Mouse (Mus musculus) liver, embryonic 14.5 days (tissue): ENCODE results near the gene Atp2b1. TPM values are rescaled to one million over a fixed set of nuclear protein-coding genes. Genes with fewer than 3 reads are reported as not detected.

Experiments
- ATAC-seq: fragments of 200-750 bp; cut with Nextera tagmentation; 2 replicates; pipeline ENCODE4 v1.8.0; 2017; ENCODE audit warnings: moderate number of reproducible peaks, mild to moderate bottlenecking, moderate library complexity; ENCODE audit not compliant: insufficient read depth
- DNase-seq, 3 experiments: peaks; one replicate each; pipeline ENCODE4 v3.0.0-alpha.2; 2012 to 2013; ENCODE audit warnings: low read depth in 3 of 3, low spot score in 3 of 3
- H3K27ac ChIP-seq: fragments of 300-500 bp; sonication (generic); 2 replicates; pipeline ENCODE4 v1.5.1; 2014; ENCODE audit warnings: moderate library complexity, mild to moderate bottlenecking, control low read depth, inconsistent platforms
- H3K27me3 ChIP-seq: fragments of 300-500 bp; sonication (generic); 2 replicates; pipeline ENCODE4 v1.6.1; 2014; ENCODE audit warnings: mild to moderate bottlenecking, low read length, moderate library complexity; ENCODE audit not compliant: control insufficient read depth, insufficient read depth
- H3K36me3 ChIP-seq: fragments of 300-500 bp; sonication (generic); replicated peaks from 2 replicates; pipeline ENCODE4 v1.6.1; 2014; ENCODE audit warnings: low read depth; ENCODE audit not compliant: control insufficient read depth, insufficient read depth
- H3K4me1 ChIP-seq, 2 experiments: fragments of 200-500 bp in 1 of 2; fragments of 300-500 bp in 1 of 2; sonication (generic) in 1 of 2; replicated peaks; 2 replicates each; pipeline ENCODE4 v1.6.1; 2012 to 2014; ENCODE audit warnings: antibody characterized with exemption in 1 of 2, inconsistent platforms in 1 of 2, low read length in 1 of 2; ENCODE audit not compliant: control insufficient read depth in 2 of 2, insufficient read depth in 2 of 2
- H3K4me2 ChIP-seq: fragments of 300-500 bp; sonication (generic); 2 replicates; pipeline ENCODE4 v1.6.1; 2014; ENCODE audit warnings: low read depth, mild to moderate bottlenecking, control low read depth, moderate library complexity
- H3K4me3 ChIP-seq, 2 experiments: fragments of 200-500 bp in 1 of 2; fragments of 300-500 bp in 1 of 2; sonication (generic) in 1 of 2; 2 replicates each; pipeline ENCODE4 v1.5.1; 2012 to 2014; ENCODE audit warnings: low read depth in 2 of 2, low read length in 2 of 2, mild to moderate bottlenecking in 2 of 2, control low read depth in 1 of 2, inconsistent platforms in 1 of 2, moderate library complexity in 1 of 2; ENCODE audit not compliant: insufficient read depth in 1 of 2
- H3K9ac ChIP-seq: fragments of 300-500 bp; sonication (generic); replicated peaks from 2 replicates; pipeline ENCODE4 v1.6.1; 2014; ENCODE audit warnings: mild to moderate bottlenecking, control low read depth, moderate library complexity
- H3K9me3 ChIP-seq: fragments of 300-500 bp; sonication (generic); 2 replicates; pipeline ENCODE4 v1.6.1; 2016; ENCODE audit warnings: low read length, mixed read lengths; ENCODE audit not compliant: control insufficient read depth
- CTCF ChIP-seq: IDR thresholded peaks from 2 replicates; pipeline ENCODE4 v1.5.1; 2016; ENCODE audit warnings: antibody characterized with exemption, low read depth, control low read depth
- EP300 ChIP-seq: IDR thresholded peaks from 2 replicates; pipeline ENCODE4 v1.6.1; 2016; ENCODE audit warnings: antibody characterized with exemption, low read depth
- WGBS: fragments of 180-500 bp; shearing (Covaris S2); extraction: QIAGEN DNeasy Blood & Tissue Kit; methylation state at CpG from one replicate; pipeline ENCODE4 v1.1.7; 2014; ENCODE audit not compliant: insufficient replicate concordance; 5-methylcytosine and 5-hydroxymethylcytosine counted together
- polyA plus RNA-seq, 2 experiments: library from polyadenylated mRNA; depleted of rRNA in 1 of 2; stranded (reverse) in 1 of 2; unstranded in 1 of 2; fragments of >200 nt; fragmentation: Nextera tagmentation in 1 of 2; extraction: Ambion mirVana in 1 of 2; gene quantifications; 2 replicates each; pipeline versions ENCODE4 v1.2.1 to v1.2.3; 2012 to 2014

The Atp2b1 gene
- polyA plus RNA-seq, 2 experiments, result 7.4 to 27.6 TPM

- H3K9ac ChIP-seq, result no peak overlapping the region
- DNase-seq, result no peak
- no peak overlapping the region for H3K27ac ChIP-seq
- H3K9me3 ChIP-seq, result no peaks in the 10 kb centered on the region
- no peak for ATAC-seq
- TF ChIP-seq CTCF, result no peak
- TF ChIP-seq EP300, result no peak
- no peaks in the 10 kb centered on the region for H3K27me3 ChIP-seq
- H3K4me3 ChIP-seq, result no peak overlapping the region
- H3K4me2 ChIP-seq, result no peak overlapping the region
- peaks cover 12% of the 10 kb centered on the region; the same call in 1 of the 2 replicates for H3K36me3 ChIP-seq
- H3K4me1 ChIP-seq, result no peaks in the 10 kb centered on the region
- WGBS, result 89% methylated on average over 13 of the region's 13 CpGs
Measured at GRCm38 (mm10) chr10:99014737-99015136, 100.5 kb downstream of the Atp2b1 start.

DNA sequence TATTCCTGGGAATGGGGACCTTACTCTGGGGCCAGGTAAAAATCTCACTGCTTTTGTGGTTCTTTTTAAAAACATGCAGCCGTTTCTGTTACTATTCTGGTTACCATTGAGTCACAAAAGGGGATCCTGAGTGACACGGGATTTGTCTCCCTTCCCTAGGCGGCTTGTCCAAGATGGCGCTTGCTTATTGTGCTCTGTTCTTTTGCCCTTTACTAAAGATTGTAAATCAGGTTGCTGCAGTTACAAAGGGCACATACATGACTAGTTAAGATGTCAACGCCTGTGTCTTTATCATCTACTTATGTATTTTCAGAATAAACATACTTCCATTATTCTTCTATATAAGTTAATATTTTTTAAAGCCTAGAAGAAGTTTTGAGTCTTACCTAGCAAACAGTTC is 102.8 kb downstream of the Atp2b1 start:
- H3K36me3 ChIP-seq, result peaks cover 12% of the 10 kb centered on the region; the same call in 1 of the 2 replicates

GRCm38 (mm10) chr10:99027462-99027861 is 113.3 kb downstream of the Atp2b1 start:
- peaks cover 2 to 8% of the 10 kb centered on the region in 2 experiments; a peak in 3 of 4 replicates for H3K4me1 ChIP-seq
- H3K9me3 ChIP-seq, result no peaks in the 10 kb centered on the region
- no peak overlapping the region for H3K4me3 ChIP-seq
- H3K4me2 ChIP-seq, result no peak overlapping the region
- ATAC-seq (peak; percentile 84), DNase-seq (peak; percentile 26 to 48 (median 34))
- no peaks in the 10 kb centered on the region for H3K27me3 ChIP-seq
- WGBS, result 31% methylated on average over 5 of the region's 5 CpGs
- no peaks in the 10 kb centered on the region; the same call in 1 of the 2 replicates for H3K36me3 ChIP-seq
- TF ChIP-seq CTCF (no peak), EP300 (peak; percentile 61)
- no peak overlapping the region for H3K27ac ChIP-seq
- no peak overlapping the region for H3K9ac ChIP-seq

More for the DNA sequence above, 102.8 kb downstream of the Atp2b1 start:
- ATAC-seq, result no peak
- no peak for DNase-seq
- H3K9me3 ChIP-seq, result no peaks in the 10 kb centered on the region
- no peaks in the 10 kb centered on the region for H3K27me3 ChIP-seq
- WGBS, result 78% methylated on average over 5 of the region's 5 CpGs
- no peak overlapping the region for H3K4me3 ChIP-seq
- TF ChIP-seq CTCF, result no peak
- TF ChIP-seq EP300, result no peak
- no peaks in the 10 kb centered on the region for H3K4me1 ChIP-seq
- no peak overlapping the region for H3K27ac ChIP-seq
- H3K4me2 ChIP-seq, result no peak overlapping the region
- H3K9ac ChIP-seq, result no peak overlapping the region

DNA sequence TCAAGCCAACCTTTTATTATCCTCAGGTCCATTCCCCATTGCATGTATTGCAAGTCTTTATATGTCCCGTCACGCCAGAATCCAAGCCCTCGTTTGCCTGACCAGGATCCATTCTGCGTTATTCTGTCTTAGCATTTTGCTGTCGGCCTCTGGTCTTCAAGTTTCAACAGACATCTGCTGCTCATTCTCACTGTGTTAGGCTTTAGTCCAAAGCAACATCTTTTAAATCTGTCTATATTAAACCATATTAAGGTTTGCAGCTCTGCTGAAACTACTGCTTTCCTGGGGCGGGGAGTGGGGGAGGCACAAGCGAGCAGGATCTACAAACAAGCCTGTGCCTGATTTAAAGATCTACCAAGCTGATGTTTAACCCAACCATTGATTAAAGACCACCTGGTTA is 115.6 kb downstream of the Atp2b1 start:
- Histone ChIP-seq H3K27me3 (no peaks in the 10 kb centered on the region), H3K4me1 (peaks cover 2 to 8% of the 10 kb centered on the region in 2 experiments; a peak in 3 of 4 replicates), H3K4me2 (no peak overlapping the region), H3K4me3 (no peak overlapping the region), H3K9me3 (no peaks in the 10 kb centered on the region), H3K27ac (no peak overlapping the region), H3K36me3 (no peaks in the 10 kb centered on the region), H3K9ac (no peak overlapping the region)
- DNase-seq (no peak), ATAC-seq (no peak)
- WGBS, result 79% methylated on average over 7 of the region's 7 CpGs
- no peak for TF ChIP-seq EP300
- TF ChIP-seq CTCF, result no peak

DNA sequence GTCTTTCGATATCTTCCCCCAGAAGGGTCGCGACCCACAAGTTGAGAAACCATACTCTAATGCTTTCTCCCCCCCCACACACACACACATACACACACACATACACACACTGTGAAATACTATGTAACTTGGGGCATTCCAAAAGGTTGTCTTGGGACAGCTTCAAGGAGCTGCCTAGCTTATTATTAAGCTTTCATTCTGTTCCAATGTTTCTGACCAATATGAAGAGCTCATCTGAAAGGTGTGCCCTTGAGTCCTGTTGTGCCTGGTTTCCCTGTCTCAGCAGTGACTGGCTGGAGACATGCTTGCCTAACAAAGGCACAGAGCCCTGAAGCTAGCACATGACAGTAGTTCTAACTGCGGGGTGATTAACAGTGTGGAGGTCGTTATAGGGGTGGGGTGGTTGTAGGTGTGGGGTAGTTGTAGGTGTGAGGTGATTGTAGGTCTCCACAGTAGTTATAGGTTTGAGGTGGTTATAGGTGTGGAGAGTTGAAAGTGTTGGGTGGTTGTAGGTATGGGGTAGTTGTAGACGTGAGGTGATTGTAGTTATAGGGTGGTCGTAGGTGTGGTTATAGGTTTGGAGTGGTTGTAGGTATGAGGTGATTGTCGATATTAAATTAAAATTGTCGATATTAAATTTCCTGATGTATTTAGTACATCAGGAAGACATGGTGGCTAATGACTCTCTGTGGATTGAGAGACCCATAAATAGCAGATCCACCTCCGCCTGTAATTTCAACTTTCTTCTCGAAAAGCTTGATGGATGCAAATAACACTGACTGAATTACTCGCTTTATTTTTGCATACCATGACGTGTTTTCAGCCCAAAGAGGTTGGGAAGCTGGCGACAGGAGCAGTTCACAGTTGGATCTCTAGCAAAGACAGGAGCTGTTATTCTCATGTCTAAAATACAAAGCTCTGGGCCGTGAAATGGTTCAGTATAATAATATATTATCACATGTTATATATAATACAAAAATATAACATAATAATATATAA is 119.9 kb downstream of the Atp2b1 start:
- WGBS, result 77% methylated on average over 15 of the region's 15 CpGs
- Histone ChIP-seq H3K4me1 (peaks cover 0 to 2% of the 10 kb centered on the region in 2 experiments; a peak in 1 of 4 replicates), H3K4me3 (no peak overlapping the region), H3K4me2 (no peak overlapping the region), H3K27me3 (no peaks in the 10 kb centered on the region), H3K36me3 (no peaks in the 10 kb centered on the region), H3K9me3 (no peaks in the 10 kb centered on the region), H3K9ac (no peak overlapping the region), H3K27ac (no peak overlapping the region)
- no peak for TF ChIP-seq EP300
- TF ChIP-seq CTCF, result no peak
- ATAC-seq (no peak), DNase-seq (no peak)
